Mouse (Mus musculus) embryonic facial prominence, embryonic 15.5 days (tissue): ENCODE measurements around the gene Mark2. TPM values are rescaled to one million over a fixed set of nuclear protein-coding genes. Genes with fewer than 3 reads are reported as not detected.

ENCODE experiments used
- ATAC-seq: fragments of 200-750 bp; cut with Nextera tagmentation; 2 replicates; pipeline ENCODE4 v1.8.0; 2017; ENCODE audit warnings: low read depth, moderate TSS enrichment; ENCODE audit not compliant: insufficient number of reproducible peaks, low FRiP score, low TSS enrichment
- H3K27ac ChIP-seq: fragments of 300-500 bp; sonication (generic); replicated peaks from 2 replicates; pipeline ENCODE4 v1.5.1; 2015; ENCODE audit warnings: mild to moderate bottlenecking, inconsistent platforms
- H3K27me3 ChIP-seq: fragments of 300-500 bp; sonication (generic); 2 replicates; pipeline ENCODE4 v1.6.1; 2015; ENCODE audit warnings: inconsistent platforms
- H3K36me3 ChIP-seq: fragments of 300-500 bp; sonication (generic); 2 replicates; pipeline ENCODE4 v1.6.1; 2015; ENCODE audit warnings: mild to moderate bottlenecking, inconsistent platforms
- H3K4me1 ChIP-seq: fragments of 300-500 bp; sonication (generic); 2 replicates; pipeline ENCODE4 v1.6.1; 2015; ENCODE audit warnings: inconsistent platforms
- H3K4me2 ChIP-seq: fragments of 300-500 bp; sonication (generic); replicated peaks from 2 replicates; pipeline ENCODE4 v1.6.1; 2015; ENCODE audit warnings: mild to moderate bottlenecking, inconsistent platforms
- H3K4me3 ChIP-seq: fragments of 300-500 bp; sonication (generic); replicated peaks from 2 replicates; pipeline ENCODE4 v1.5.1; 2015; ENCODE audit warnings: mild to moderate bottlenecking, inconsistent platforms
- H3K9ac ChIP-seq: fragments of 300-500 bp; sonication (generic); 2 replicates; pipeline ENCODE4 v1.6.1; 2015; ENCODE audit warnings: inconsistent platforms
- H3K9me3 ChIP-seq: fragments of 300-500 bp; sonication (generic); replicated peaks from 2 replicates; pipeline ENCODE4 v1.6.1; 2016; ENCODE audit warnings: inconsistent platforms
- WGBS: fragments of 180-500 bp; shearing (Covaris S2); methylation state at CpG from one replicate; pipeline ENCODE4 v1.1.7; 2015; 5-methylcytosine and 5-hydroxymethylcytosine counted together
- polyA plus RNA-seq: library from polyadenylated mRNA; unstranded; fragments of >200 nt; fragmentation: Nextera tagmentation; extraction: Ambion mirVana; gene quantifications from 2 replicates; pipeline ENCODE4 v1.2.1, GENCODE M21; 2015

Mark2 gene
- polyA plus RNA-seq, 1 experiment from 2014 or later: 60.2 TPM

DNA sequence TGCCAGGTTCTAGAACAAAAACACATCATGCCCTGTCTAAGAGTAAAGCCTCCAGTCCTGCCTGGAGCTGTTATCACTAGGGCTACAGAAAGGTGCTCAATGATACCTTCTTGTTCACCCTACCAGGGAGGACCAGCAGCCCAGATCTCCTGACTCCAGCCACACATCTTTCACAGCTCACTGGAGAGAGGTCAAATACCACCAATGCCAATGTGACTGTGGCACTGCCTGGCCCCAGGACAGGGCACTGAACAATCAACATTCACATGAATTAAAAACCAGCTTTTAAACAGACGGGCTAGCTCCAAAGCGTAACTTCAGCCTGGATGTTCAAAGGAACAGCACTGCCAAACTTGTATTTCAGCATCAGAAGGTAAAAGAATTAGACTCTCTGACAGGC is 105.6 kb downstream of the Mark2 start:
- no peaks in the 10 kb centered on the region for H3K27me3 ChIP-seq
- WGBS: 84% methylated on average over 2 of the region's 2 CpGs
- no peak for ATAC-seq

DNA sequence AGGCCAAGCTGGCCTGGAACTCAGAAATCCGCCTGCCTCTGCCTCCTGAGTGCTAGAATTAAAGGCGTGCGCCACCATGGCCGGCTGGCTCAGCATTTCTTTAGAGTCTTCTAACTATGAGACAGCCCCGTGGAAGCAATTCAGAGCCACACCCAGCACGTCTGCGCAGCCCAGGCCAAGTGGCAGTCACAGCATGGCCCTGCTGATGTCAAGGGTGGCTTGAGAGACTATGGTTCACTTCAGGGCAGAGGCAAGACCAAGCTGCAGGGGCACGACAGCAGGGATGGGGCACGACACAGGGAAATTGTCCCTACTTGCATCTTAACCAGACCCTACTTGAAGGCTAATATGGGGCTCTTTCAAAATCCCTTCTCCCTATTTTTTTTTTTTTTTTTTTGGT is 106.2 kb downstream of the Mark2 start:
- Histone ChIP-seq H3K4me1 (peaks cover 17% of the 10 kb centered on the region), H3K9ac (no peak overlapping the region), H3K4me3 (no peak overlapping the region), H3K9me3 (no peaks in the 10 kb centered on the region), H3K27ac (no peak overlapping the region), H3K36me3 (peaks cover 39% of the 10 kb centered on the region), H3K4me2 (no peak overlapping the region), H3K27me3 (no peaks in the 10 kb centered on the region)
- ATAC-seq: no peak
- 89% methylated on average over 9 of the region's 9 CpGs for WGBS

More for the DNA sequence above, 105.6 kb downstream of the Mark2 start:
- Histone ChIP-seq H3K9me3 (no peaks in the 10 kb centered on the region), H3K4me2 (no peak overlapping the region), H3K27ac (no peak overlapping the region), H3K36me3 (peaks cover 34% of the 10 kb centered on the region), H3K4me1 (peaks cover 18% of the 10 kb centered on the region), H3K9ac (no peak overlapping the region), H3K4me3 (no peak overlapping the region)

DNA sequence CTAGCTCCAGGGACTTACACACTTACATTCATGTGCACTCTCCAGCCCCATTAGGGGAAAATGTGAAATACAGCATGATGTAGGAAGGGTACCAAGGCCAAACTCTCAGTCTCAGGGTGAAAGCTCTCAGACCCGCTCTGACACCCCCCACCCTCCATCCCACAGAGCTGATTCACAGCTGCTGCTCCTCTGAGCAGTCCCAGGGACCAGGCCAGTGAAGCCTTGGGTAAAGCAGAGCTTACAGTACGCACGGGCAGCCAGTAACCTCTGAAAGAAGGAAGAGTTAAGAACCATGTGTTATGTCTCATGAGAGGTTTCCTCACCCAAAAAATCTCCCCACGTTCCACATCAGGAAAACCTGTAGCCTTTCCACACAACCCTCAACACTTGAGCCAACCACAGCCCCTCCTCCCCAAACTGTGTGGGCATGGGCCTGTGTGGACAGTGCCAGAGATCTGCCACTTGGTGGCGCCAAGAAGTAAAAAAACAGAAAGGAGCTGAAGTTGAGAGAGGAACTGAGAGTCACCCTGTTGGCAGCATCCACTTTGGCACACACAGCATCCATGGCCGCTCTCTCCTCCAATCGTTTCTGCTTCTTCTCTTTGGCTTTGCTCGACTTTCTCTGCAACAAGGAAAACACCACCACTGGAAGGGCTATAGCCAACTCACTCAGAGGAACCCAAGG is 107.0 kb downstream of the Mark2 start:
- ATAC-seq: peak; percentile 85
- H3K4me3 ChIP-seq: no peak overlapping the region
- peaks cover 9% of the 10 kb centered on the region for H3K4me1 ChIP-seq
- 50% methylated on average over 8 of the region's 8 CpGs for WGBS
- H3K27me3 ChIP-seq: no peaks in the 10 kb centered on the region
- peaks cover 47% of the 10 kb centered on the region for H3K36me3 ChIP-seq
- H3K27ac ChIP-seq: no peak overlapping the region
- H3K9me3 ChIP-seq: no peaks in the 10 kb centered on the region
- H3K4me2 ChIP-seq: no peak overlapping the region
- no peak overlapping the region for H3K9ac ChIP-seq

DNA sequence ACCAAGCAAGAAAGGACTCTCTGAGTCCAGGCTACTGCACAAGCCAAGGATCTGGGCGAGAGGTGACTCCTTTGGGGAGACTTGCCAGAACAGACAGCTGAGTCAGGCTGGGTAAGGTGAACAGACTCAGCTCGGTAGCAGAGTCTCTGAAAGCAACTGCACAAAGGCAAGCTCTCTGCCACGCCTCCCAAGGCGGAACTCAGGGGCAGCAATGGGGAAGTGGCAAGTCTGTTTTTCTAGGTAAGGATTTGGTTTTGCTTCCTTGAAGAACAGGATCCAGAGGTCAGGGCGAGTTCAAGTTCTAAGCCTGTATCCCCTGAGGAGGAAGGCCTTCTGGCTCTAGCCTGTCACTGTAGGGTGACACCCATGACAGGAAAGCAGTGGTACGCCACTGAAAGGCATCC is 115.1 kb downstream of the Mark2 start:
- H3K27me3 ChIP-seq: no peaks in the 10 kb centered on the region
- no peak overlapping the region for H3K4me3 ChIP-seq
- WGBS: 79% methylated on average over 6 of the region's 6 CpGs
- peak overlapping the region; percentile 39 for H3K27ac ChIP-seq
- H3K4me1 ChIP-seq: no peaks in the 10 kb centered on the region
- H3K4me2 ChIP-seq: no peak overlapping the region
- H3K36me3 ChIP-seq: peaks cover 56% of the 10 kb centered on the region
- no peaks in the 10 kb centered on the region for H3K9me3 ChIP-seq
- ATAC-seq: no peak
- no peak overlapping the region for H3K9ac ChIP-seq

Other genes starting within 250 kb of the Mark2 start
- 13.5 and 19.2 TPM in 2 replicates for gene Flrt1, start 236.1 kb downstream of the Mark2 start, polyA plus RNA-seq
- 206 and 214 TPM in 2 replicates for gene Otub1, start 135.5 kb downstream of the Mark2 start, polyA plus RNA-seq
- 822 and 870 TPM in 2 replicates for gene Cox8a, start 124.2 kb downstream of the Mark2 start, polyA plus RNA-seq
- gene Naa40, start 100.7 kb downstream of the Mark2 start, polyA plus RNA-seq: 49.8 and 55.4 TPM in 2 replicates
- gene Rcor2, start 74.5 kb downstream of the Mark2 start, polyA plus RNA-seq: 20.3 and 22.9 TPM in 2 replicates
- gene Spindoc, start 41.1 kb upstream of the Mark2 start, polyA plus RNA-seq: 30.1 and 36.2 TPM in 2 replicates
- 8.3 and 9.5 TPM in 2 replicates for gene 2700081O15Rik, start 75.8 kb upstream of the Mark2 start, polyA plus RNA-seq
- gene Rtn3, start 141.4 kb upstream of the Mark2 start, polyA plus RNA-seq: 138 and 139 TPM in 2 replicates
- 12.7 and 13.2 TPM in 2 replicates for gene Atl3, start 152.2 kb upstream of the Mark2 start, polyA plus RNA-seq
- 13.0 and 14.8 TPM in 2 replicates for gene Pla2g16, start 215.6 kb upstream of the Mark2 start, polyA plus RNA-seq